Mouse (Mus musculus) 416B (cell line): ENCODE measurements around the gene Sap30l.

ENCODE experiments used
- DNase-seq: peaks from one replicate; pipeline ENCODE4 v3.0.0; 2011; ENCODE audit warnings: low read depth

Sap30l gene

DNA sequence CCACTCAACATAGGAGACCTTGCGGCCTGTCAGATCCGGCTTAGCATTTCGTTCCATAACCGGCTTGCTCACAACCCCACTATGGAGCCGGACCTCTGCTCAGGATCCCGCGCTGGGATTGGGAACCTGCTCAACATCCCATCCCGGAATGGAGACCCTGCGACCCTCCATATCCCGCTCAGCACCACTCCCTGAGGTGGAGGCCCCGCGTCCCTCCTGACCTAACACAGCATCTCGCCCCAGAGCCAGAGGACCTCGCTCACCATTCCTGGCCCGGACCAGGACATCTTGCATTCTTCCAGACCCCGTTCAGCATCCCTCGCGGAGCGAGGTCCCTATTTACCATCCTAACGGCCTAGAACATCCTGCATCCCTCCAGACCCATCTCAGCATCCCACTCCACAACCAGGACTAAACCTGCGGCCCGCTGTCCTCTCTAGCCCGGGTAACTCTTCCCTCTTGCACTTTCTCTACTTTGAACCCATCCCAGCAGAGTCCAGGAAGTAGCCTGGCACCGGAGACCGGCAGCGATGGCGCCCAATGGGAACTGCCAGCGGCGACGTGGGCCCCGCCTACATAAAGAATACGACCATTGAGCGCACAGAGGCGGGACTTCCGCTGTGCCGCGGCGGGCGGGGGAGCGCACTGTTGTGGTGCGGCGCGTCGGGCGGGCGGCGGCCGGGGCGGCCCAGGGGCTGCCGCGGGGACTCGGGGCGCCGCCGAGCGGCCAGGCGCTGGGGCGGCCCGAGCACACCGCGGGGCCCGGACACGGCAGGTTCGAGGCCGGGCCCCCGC, at the start of gene Sap30l:
TSS of gene Sap30l (plus strand) at position 667 of the 795 bp plus-strand sequence.
- DNase-seq = peak; percentile 94

DNA sequence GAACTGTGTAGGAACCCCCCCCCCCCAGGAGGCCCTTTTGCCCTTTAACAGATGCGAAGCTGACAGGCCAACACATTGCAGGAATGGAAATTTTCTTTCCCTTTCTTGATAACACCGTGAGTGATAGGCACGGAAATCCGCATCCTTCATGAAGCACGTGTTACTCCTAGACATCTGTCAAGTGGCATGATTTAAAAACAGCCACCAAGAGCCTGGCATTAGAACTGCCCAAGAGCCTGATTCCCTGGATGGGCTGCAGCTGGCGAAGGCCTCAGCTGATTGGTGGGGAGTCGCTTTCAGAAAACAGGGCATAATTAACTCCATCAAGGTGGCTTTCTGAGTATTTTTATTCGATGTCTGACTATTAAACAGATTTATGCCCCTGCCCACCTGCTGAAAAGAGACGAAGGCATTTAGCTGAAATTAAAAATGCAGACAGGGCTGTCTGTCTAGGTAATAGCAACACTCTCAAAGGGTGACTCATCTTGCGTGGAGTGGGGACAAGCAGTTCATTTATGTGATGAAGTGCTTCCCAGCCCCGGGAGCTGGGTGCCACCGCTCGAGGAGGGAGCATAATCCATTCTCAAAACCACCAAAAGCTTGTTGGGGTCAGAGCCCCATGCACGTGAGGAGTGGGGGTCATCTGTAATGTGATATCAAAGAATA, 47.8 kb upstream of the Sap30l start:
- DNase-seq = no peak

DNA sequence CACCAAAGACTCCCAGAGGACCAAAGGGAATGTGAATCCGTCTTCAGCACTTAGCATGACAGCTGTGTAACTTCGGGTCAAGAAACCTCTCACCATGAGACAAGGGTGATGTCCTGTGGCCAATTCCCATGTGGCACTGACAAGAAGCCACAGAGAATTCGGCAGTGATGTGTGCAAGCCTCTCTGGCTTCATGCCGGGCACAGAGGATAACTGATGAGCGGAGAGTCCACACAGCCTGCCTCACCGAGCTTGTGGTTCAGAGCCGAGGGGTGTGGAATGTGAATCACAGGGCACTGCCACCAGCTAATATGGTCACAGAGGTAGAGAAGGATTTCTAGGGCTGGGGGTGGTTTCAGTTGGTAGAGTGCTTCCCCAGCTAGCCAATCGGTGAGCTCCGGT, 42.8 kb upstream of the Sap30l start:
- no peak for DNase-seq

GRCm38 (mm10) chr11:57760509-57761058, 40.9 kb upstream of the Sap30l start:
- no peak for DNase-seq

DNA sequence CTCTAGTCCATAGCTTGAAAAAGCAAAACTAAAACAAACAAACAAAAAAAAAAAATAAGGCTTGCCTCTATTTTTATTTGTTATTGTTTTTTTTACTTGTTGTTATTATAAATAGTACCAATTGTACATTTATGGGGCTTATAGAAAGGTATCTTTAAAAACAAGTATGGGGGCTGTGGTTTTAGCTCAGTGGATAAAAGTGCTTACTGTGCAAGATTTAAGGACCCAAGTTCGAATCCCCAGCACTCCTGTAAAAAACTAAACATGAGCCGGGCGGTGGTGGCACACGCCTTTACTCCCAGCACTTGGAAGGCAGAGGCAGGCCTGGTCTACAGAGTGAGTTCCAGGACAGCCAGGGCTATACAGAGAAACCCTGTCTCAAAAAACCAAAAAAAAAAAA, 40.1 kb upstream of the Sap30l start:
- DNase-seq = no peak

GRCm38 (mm10) chr11:57764124-57764523, 37.3 kb upstream of the Sap30l start:
- DNase-seq = peak; percentile 15

DNA sequence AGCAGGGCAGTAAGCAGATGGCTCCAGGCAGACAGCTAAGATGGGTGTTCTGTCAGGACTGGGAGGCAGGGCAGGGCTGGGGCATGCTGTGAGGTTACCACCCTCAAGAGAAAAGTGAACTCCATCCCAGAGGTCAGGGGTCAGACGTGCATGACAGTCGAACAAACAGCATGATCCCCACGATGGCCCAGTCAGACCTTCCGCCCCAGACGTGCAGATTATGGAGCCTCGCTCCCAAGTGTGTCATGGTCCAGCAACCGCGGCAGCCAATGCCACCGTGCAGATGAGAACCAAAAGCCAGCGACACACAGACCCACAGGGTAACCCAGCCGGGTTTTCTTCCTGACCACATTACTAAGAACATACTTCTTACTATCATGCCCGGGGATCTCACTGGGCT, 34.8 kb upstream of the Sap30l start:
- DNase-seq = no peak

- DNase-seq = no peak
Measured at GRCm38 (mm10) chr11:57767171-57767570, 34.3 kb upstream of the Sap30l start.

- no peak for DNase-seq
Measured at GRCm38 (mm10) chr11:57770776-57771175, 30.7 kb upstream of the Sap30l start.

GRCm38 (mm10) chr11:57771676-57772075, 29.8 kb upstream of the Sap30l start:
- no peak for DNase-seq

GRCm38 (mm10) chr11:57773479-57773878, 28.0 kb upstream of the Sap30l start:
- DNase-seq = no peak

GRCm38 (mm10) chr11:57773936-57774335, 27.5 kb upstream of the Sap30l start:
- no peak for DNase-seq

GRCm38 (mm10) chr11:57775868-57776267, 25.6 kb upstream of the Sap30l start:
- no peak for DNase-seq

GRCm38 (mm10) chr11:57776546-57776945, 24.9 kb upstream of the Sap30l start:
- DNase-seq = no peak

DNA sequence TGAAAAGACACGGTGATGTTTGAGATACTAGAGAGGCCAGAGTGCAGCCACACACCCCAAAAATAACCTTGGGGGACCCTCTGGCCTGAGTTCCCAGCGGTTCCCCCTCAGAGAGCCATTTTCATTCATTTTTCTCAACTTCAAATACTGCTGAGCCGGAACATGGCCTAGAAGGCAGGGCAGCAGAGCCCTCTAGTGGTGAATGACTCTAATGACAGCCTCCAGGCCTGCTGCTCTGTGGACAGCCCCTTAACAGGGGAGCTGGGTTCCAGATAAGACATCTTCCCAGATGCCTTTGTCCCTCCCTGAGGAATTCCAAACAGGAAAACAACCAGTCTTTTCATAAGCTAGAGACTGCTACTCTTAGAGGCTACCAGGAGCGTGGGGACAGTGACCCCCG, 23.1 kb upstream of the Sap30l start:
- peak; percentile 63 for DNase-seq

DNA sequence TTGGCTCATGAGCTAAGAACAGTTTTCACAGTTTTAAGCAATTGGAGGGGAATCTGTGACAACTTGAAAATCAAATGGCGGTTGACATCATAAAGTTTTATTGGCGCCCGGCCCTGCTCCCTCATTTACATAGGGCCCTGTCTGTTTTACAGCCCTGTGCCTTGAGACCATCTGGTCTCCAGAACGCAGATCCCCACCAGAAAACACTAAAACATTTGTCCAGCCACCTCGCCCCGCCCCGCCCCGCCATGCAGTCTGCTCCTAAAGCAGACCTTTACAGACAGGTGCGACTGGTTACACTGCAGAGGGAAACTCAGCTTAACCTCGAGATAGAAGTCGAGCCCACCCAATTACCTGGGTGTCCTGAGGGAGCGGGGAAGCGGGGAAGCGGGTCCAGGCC, 21.6 kb upstream of the Sap30l start:
- no peak for DNase-seq

- DNase-seq = no peak
Measured at GRCm38 (mm10) chr11:57786616-57787418, 14.6 kb upstream of the Sap30l start.

- DNase-seq = peak; percentile 64
Measured at GRCm38 (mm10) chr11:57787913-57788312, 13.5 kb upstream of the Sap30l start.

- DNase-seq = peak; percentile 77
Measured at GRCm38 (mm10) chr11:57790866-57791535, 10.4 kb upstream of the Sap30l start.

DNA sequence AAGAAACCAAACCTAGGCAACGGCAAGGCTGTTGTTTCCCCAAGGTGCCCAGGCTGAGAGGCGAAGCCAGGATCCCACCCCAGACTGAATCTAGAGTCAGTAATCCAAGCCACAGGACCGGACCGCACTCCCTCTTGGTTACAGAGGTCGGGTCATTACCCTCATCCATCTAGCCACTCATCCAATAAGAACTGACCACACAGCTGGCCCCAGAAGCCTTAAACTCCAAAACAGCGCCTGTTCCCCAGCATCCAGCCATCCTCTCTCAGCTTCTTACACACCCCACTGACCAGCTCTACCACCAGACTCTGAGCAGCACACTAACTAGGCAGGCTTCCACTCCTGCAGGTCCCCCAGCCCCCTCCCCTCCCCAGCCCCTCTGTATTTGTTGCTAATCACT, 6.4 kb upstream of the Sap30l start:
- DNase-seq = no peak

- no peak for DNase-seq
Measured at GRCm38 (mm10) chr11:57797828-57798227, 3.6 kb upstream of the Sap30l start.

- no peak for DNase-seq
Measured at GRCm38 (mm10) chr11:57799456-57799855, 2.0 kb upstream of the Sap30l start.
